Mouse (Mus musculus) urinary bladder, postnatal 36 days (tissue): ENCODE results near the gene Thsd7a.
A peak's percentile ranks its signal among the peaks of the same experiment; 100 is the strongest.

Source experiments
- DNase-seq, 2 experiments: peaks; one replicate each; pipeline ENCODE4 v3.0.0; 2022; ENCODE audit warnings: low spot score in 2 of 2, mixed read lengths in 1 of 2

Thsd7a gene

GRCm38 (mm10) chr6:12393574-12394380 lies 355.4 kb downstream of the Thsd7a start:
- DNase-seq = no peak

GRCm38 (mm10) chr6:12386731-12387130 lies 362.5 kb downstream of the Thsd7a start:
- no peak for DNase-seq

GRCm38 (mm10) chr6:12385591-12385990 lies 363.6 kb downstream of the Thsd7a start:
- no peak for DNase-seq

GRCm38 (mm10) chr6:12381136-12381778 lies 368.0 kb downstream of the Thsd7a start:
- DNase-seq = peak in 1 of 2 experiments; percentile 56

- no peak for DNase-seq
Measured at GRCm38 (mm10) chr6:12380717-12381116, 368.5 kb downstream of the Thsd7a start.

- no peak for DNase-seq
Measured at GRCm38 (mm10) chr6:12358737-12359136, 390.5 kb downstream of the Thsd7a start.

GRCm38 (mm10) chr6:12353573-12353972 lies 395.6 kb downstream of the Thsd7a start:
- DNase-seq = no peak

- DNase-seq = no peak
Measured at GRCm38 (mm10) chr6:12352165-12352719, 397.0 kb downstream of the Thsd7a start.

- no peak for DNase-seq
Measured at GRCm38 (mm10) chr6:12350753-12351152, 398.5 kb downstream of the Thsd7a start.

GRCm38 (mm10) chr6:12349105-12349759 lies 400.0 kb downstream of the Thsd7a start:
- no peak for DNase-seq

- no peak for DNase-seq
Measured at GRCm38 (mm10) chr6:12348667-12349066, 400.5 kb downstream of the Thsd7a start.

GRCm38 (mm10) chr6:12336590-12337584 lies 412.3 kb downstream of the Thsd7a start:
- DNase-seq = no peak

GRCm38 (mm10) chr6:12315070-12315909 lies 433.9 kb downstream of the Thsd7a start:
- DNase-seq = no peak

GRCm38 (mm10) chr6:12307502-12307901 lies 441.7 kb downstream of the Thsd7a start:
- no peak for DNase-seq

GRCm38 (mm10) chr6:12262641-12263400 lies 486.4 kb downstream of the Thsd7a start:
- no peak for DNase-seq
